Mouse (Mus musculus) stomach, postnatal 0 days (tissue): ENCODE data around the gene Blcap. TPM values are rescaled to one million over a fixed set of nuclear protein-coding genes. Genes with fewer than 3 reads are reported as not detected.

Experiments used
- ATAC-seq: fragments of 200-750 bp; cut with Nextera tagmentation; 2 replicates; pipeline ENCODE4 v1.8.0; 2017; ENCODE audit not compliant: low FRiP score, low TSS enrichment
- DNase-seq: peaks from one replicate; pipeline ENCODE4 v3.0.0-alpha.2; 2016; ENCODE audit warnings: low spot score
- H3K27ac ChIP-seq: fragments of 300-500 bp; sonication (generic); replicated peaks from 2 replicates; pipeline ENCODE4 v1.5.1; 2014; ENCODE audit warnings: mild to moderate bottlenecking, control low read depth
- H3K27me3 ChIP-seq: fragments of 300-500 bp; sonication (generic); 2 replicates; pipeline ENCODE4 v1.6.1; 2014; ENCODE audit warnings: low read length; ENCODE audit not compliant: control insufficient read depth, insufficient read depth
- H3K36me3 ChIP-seq: fragments of 300-500 bp; sonication (generic); 2 replicates; pipeline ENCODE4 v1.6.1; 2014; ENCODE audit warnings: low read length, mixed read lengths; ENCODE audit not compliant: control insufficient read depth, insufficient read depth
- H3K4me1 ChIP-seq: fragments of 300-500 bp; sonication (generic); replicated peaks from 2 replicates; pipeline ENCODE4 v1.6.1; 2014; ENCODE audit warnings: antibody characterized with exemption; ENCODE audit not compliant: control insufficient read depth, insufficient read depth
- H3K4me2 ChIP-seq: fragments of 300-500 bp; sonication (generic); replicated peaks from 2 replicates; pipeline ENCODE4 v1.6.1; 2014; ENCODE audit warnings: low read depth, mild to moderate bottlenecking, control low read depth, moderate library complexity
- H3K4me3 ChIP-seq: fragments of 300-500 bp; sonication (generic); 2 replicates; pipeline ENCODE4 v1.5.1; 2014; ENCODE audit warnings: low read depth, low read length, control low read depth
- H3K9ac ChIP-seq: fragments of 300-500 bp; sonication (generic); 2 replicates; pipeline ENCODE4 v1.6.1; 2014; ENCODE audit warnings: mild to moderate bottlenecking, low read length, control low read depth, mixed read lengths
- H3K9me3 ChIP-seq: fragments of 300-500 bp; sonication (generic); 2 replicates; pipeline ENCODE4 v1.6.1; 2016; ENCODE audit warnings: low read length; ENCODE audit not compliant: control insufficient read depth
- CTCF ChIP-seq: IDR thresholded peaks from 2 replicates; pipeline ENCODE4 v1.5.1; 2016; ENCODE audit warnings: antibody characterized with exemption, low read depth, mild to moderate bottlenecking, moderate library complexity
- EP300 ChIP-seq: optimal IDR thresholded peaks from 2 replicates; pipeline ENCODE3; 2016; ENCODE audit warnings: antibody characterized with exemption
- WGBS: fragments of 180-500 bp; shearing (Covaris S2); extraction: QIAGEN DNeasy Blood & Tissue Kit; methylation state at CpG from one replicate; pipeline ENCODE4 v1.1.7; 2014; 5-methylcytosine and 5-hydroxymethylcytosine counted together
- polyA plus RNA-seq: library from polyadenylated mRNA; unstranded; fragments of >200 nt; fragmentation: Nextera tagmentation; extraction: Ambion mirVana; gene quantifications from 2 replicates; pipeline ENCODE4 v1.2.1, GENCODE M21; 2015

The Blcap gene
- polyA plus RNA-seq, 1 experiment from 2014 or later = 30.0 TPM

DNA sequence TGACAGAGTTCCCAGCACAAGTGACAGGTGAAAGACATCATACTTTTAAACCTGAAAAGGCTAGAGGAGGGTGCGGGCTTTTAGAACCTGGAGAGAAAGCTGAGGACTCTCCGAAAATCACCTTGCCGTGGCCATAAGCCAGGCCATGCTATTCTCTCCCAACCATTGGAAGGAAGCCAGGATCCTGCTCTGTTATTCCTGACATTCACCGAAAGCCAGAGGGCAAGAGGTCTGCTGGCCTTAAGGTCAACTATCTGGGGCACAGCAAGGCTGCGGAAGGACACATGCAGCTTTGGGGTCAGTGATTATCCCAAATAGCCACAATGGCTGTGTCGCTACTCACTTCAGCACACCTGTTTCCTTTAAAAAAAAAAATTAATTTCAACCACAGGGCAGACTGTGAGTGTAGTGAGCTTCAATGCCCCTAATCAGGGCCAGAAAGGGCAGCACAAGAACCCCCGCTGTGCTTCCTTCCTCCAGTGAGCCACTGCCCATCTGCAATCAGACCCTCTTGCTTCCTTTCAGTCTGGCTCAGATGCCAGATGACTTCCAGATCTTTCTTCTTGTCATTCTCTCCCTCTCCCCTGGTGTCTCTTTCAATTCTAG is 34.5 kb downstream of the Blcap start:
- 70% methylated on average over 7 of the region's 7 CpGs for WGBS
- Histone ChIP-seq H3K9ac (no peak overlapping the region), H3K27me3 (no peaks in the 10 kb centered on the region), H3K4me1 (peaks cover 5% of the 10 kb centered on the region; the same call in 1 of the 2 replicates), H3K9me3 (no peaks in the 10 kb centered on the region), H3K4me3 (no peak overlapping the region), H3K27ac (no peak overlapping the region), H3K4me2 (no peak overlapping the region), H3K36me3 (no peaks in the 10 kb centered on the region)
- no peak for DNase-seq
- TF ChIP-seq CTCF = no peak
- no peak for TF ChIP-seq EP300
- ATAC-seq = no peak

DNA sequence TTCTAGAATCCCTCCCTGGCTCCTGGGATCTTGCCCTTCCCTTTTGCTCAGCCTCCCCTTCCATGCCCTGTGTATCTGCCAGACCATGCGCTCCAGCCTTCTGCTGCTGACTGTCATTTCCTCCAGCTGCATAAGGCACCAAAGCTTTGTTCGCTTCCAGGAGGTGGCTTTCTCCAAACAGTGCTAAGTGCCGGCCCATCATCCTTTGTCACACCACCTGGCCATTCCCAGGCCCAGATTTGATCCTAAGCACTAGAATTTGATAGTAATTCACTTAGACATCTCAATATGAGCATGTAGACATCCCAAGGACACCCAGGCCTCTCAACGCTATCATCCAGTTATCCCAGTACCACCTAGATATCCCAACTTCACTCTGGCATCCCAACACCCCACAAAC is 36.9 kb downstream of the Blcap start:
- no peak for DNase-seq
- Histone ChIP-seq H3K9me3 (no peaks in the 10 kb centered on the region), H3K4me2 (no peak overlapping the region), H3K36me3 (no peaks in the 10 kb centered on the region), H3K27me3 (no peaks in the 10 kb centered on the region), H3K4me1 (no peaks in the 10 kb centered on the region), H3K4me3 (no peak overlapping the region), H3K9ac (no peak overlapping the region), H3K27ac (no peak overlapping the region)
- TF ChIP-seq CTCF = no peak
- TF ChIP-seq EP300 = no peak
- ATAC-seq = no peak
- 74% methylated on average over 4 of the region's 4 CpGs for WGBS

DNA sequence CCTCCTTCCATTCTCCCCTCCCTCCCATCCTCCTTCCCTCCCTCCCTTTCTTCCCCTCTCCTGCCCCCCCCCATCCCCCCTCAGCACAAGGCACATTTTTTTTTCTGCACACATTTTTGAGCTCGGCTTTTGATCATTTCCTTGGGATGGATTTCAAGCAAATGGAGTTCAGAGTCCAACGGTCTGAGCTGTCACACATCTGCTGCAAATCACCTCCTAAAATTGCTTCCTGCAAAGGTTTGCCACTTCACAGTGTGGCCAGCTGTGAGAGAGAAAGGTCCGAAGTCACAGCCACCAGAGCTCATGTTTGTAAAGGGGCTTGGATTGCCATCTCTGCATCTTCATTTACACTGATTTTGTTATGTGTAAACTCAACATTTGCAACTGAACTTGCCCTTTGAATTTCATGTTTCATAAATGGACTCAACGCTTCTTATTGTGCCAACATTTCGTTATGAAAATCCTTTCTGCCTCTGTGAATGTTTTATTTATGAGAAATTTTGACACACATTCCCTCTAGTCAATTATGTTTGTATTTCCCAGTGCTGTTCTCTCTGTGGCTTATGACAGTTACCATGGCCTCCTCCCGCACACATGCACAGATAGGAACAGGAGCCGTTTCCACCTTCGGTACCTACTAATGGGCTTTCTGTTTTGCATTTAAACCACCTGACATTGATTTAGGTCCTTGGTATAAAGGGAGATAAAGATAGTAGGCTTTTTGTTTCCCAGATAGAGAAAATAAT is 39.2 kb downstream of the Blcap start:
- ATAC-seq (no peak), DNase-seq (no peak)
- no peaks in the 10 kb centered on the region for H3K9me3 ChIP-seq
- H3K4me3 ChIP-seq = no peak overlapping the region
- TF ChIP-seq CTCF (no peak), EP300 (no peak)
- 43% methylated on average over 8 of the region's 8 CpGs for WGBS
- H3K9ac ChIP-seq = no peak overlapping the region
- no peak overlapping the region for H3K27ac ChIP-seq
- no peaks in the 10 kb centered on the region for H3K4me1 ChIP-seq
- no peaks in the 10 kb centered on the region for H3K36me3 ChIP-seq
- no peaks in the 10 kb centered on the region for H3K27me3 ChIP-seq
- H3K4me2 ChIP-seq = no peak overlapping the region

DNA sequence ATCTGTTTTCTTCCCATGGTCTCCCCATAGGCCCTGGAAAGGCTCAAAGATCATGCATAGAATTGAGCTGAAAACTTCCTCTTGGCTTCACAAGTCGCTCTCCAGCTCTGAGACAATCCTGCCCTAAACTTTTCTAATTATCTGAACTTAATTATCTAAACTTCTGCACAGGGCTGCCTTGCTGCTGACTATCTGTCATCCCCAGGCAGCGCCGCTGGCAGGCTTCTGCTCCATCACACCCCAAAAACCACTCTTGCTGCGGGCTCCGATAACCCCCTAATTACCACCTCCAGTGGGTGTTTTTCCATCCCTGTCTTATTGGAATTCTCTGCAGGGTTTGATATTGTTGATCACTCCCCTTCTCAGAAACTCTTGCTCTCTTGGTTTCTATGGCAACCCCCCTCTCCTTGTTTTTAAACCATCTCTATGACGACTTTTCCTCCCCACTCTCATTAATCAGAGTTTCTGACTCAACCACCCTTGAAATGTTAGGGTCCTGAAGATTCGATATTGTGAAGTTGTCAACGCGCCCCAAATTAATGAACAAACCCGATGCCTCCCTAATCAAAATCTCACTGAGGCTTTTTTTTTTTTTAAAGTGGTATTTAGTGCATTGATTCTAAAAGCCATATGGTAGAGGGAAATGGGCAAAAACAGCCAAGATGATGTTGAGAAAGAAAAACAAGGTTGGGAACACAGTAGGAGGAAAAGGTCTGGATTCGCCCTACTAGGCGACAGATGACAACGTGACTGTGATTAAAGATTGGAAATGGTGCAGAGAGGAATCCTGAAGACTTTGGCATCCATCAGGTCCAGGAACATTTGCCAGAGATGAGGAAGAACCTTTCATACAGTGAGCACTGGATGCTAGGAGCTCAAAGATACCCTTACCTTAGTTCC is 40.8 kb downstream of the Blcap start:
- Histone ChIP-seq H3K27me3 (no peaks in the 10 kb centered on the region), H3K4me2 (no peak overlapping the region), H3K27ac (no peak overlapping the region), H3K4me1 (no peaks in the 10 kb centered on the region), H3K36me3 (no peaks in the 10 kb centered on the region), H3K9ac (no peak overlapping the region), H3K9me3 (no peaks in the 10 kb centered on the region), H3K4me3 (no peak overlapping the region)
- TF ChIP-seq EP300 = no peak
- TF ChIP-seq CTCF = no peak
- DNase-seq = no peak
- ATAC-seq = no peak
- 73% methylated on average over 13 of the region's 13 CpGs for WGBS

DNA sequence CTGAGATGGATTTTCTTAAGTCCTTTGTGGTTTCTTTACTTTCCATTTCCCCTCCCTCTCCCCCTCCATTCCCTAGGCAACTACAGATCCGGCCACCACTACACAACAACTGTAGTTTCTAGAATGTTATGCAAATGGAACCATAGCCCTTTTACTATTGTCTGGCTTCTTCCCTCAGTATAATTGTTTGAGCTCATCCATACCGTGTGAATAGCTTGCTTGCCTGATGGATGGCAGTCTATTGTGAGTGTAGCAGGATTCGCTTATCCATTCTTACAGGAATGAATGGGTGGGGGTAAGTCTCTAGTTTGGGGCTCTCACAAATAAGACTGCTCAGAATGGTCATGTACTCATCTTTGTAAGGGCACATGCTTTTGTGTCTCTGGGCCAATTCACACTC is 48.5 kb downstream of the Blcap start:
- DNase-seq = no peak
- Histone ChIP-seq H3K4me3 (no peak overlapping the region), H3K36me3 (no peaks in the 10 kb centered on the region), H3K27ac (no peak overlapping the region), H3K27me3 (no peaks in the 10 kb centered on the region), H3K9me3 (no peaks in the 10 kb centered on the region), H3K4me1 (no peaks in the 10 kb centered on the region), H3K9ac (no peak overlapping the region), H3K4me2 (no peak overlapping the region)
- no peak for ATAC-seq
- TF ChIP-seq CTCF = no peak
- TF ChIP-seq EP300 = no peak
- WGBS = 69% methylated on average over 3 of the region's 3 CpGs
